Mouse (Mus musculus): ENCODE measurements around the gene Mc1r.

GRCm38 (mm10) chr8:123442351-123442750, 35.4 kb downstream of the Mc1r start:
- TF ChIP-seq POLR2A (IDR thresholded peaks at IDR 0.05; ENCODE audit: low read depth, low read length) (no peak), CTCF (IDR thresholded peaks at IDR 0.05; ENCODE audit: extremely low read depth, insufficient read length, insufficient replicate concordance, low read depth, low read length) (no peak)
